22 mouse cellular contexts compared by ENCODE assay signal in genomic region chr4:123859379-123859778, GRCm38 (mm10). TPM values are rescaled to one million over a fixed set of nuclear protein-coding genes. Genes with fewer than 3 reads are reported as not detected.
DNase-seq lines count a peak whose midpoint lies in the region; ATAC-seq and TF ChIP-seq lines count a peak whose summit lies in the region.
"Had no signal": no experiment of that assay in that cellular context is flagged by ENCODE, and none has a peak within 500 bp of the region (broad histone marks: within the 10 kb centered on the region; RNA-seq: fewer than 3 reads in every experiment).

TSS of gene 4933427I04Rik (plus strand) at chr4:123859679.

- peak; percentile 37 for DNase-seq in forebrain, embryonic 11.5 days (ENCODE audit: low spot score)
- DNase-seq in heart, adult 11 months = peak; percentile 54
- no peak for DNase-seq in heart, embryonic 10.5 days (ENCODE audit: low spot score)
- DNase-seq in testis, postnatal 10 days (ENCODE audit: low spot score) = no peak
- DNase-seq: adrenal gland, adult 2 months; adrenal gland, adult 8-10 months; adrenal gland, postnatal 10 days; adrenal gland, postnatal 14 days; adrenal gland, postnatal 25 days; adrenal gland, postnatal 36 days; B cell, adult 2 months; cerebellum, adult 11 months; cerebellum, adult 11-12 months; cerebellum, adult 18-20 months had no signal

- no peaks in the 10 kb centered on the region for H3K36me3 ChIP-seq in forebrain, embryonic 11.5 days (ENCODE audit: control insufficient read depth, insufficient read depth, low read length)
- no peaks in the 10 kb centered on the region for H3K36me3 ChIP-seq in forebrain, embryonic 15.5 days
- H3K36me3 ChIP-seq in heart, embryonic 10.5 days = no peaks in the 10 kb centered on the region
- H3K36me3 ChIP-seq in testis, adult 2 months (ENCODE audit: control insufficient read depth, insufficient read depth, low read length) = no peaks in the 10 kb centered on the region
- H3K36me3 ChIP-seq: G1E had no signal

- WGBS in forebrain, embryonic 11.5 days = 77% methylated on average over 3 of the region's 3 CpGs
- WGBS in forebrain, embryonic 15.5 days = 88% methylated on average over 3 of the region's 3 CpGs
- WGBS in heart, embryonic 10.5 days = 72% methylated on average over 3 of the region's 3 CpGs

- no peak within 1 kb of the TSS for H3K27ac ChIP-seq in forebrain, embryonic 11.5 days (ENCODE audit: low read depth, low read length)
- H3K27ac ChIP-seq in forebrain, embryonic 15.5 days (replicated peaks) = no peak within 1 kb of the TSS
- H3K27ac ChIP-seq in heart, embryonic 10.5 days = no peak within 1 kb of the TSS
- H3K27ac ChIP-seq in testis, adult 2 months (ENCODE audit: control insufficient read depth, insufficient read depth, low read depth, low read length) = peak within 1 kb of the TSS; percentile 68

- no peak within 1 kb of the TSS for H3K4me2 ChIP-seq in forebrain, embryonic 11.5 days (ENCODE audit: low read depth, low read length, severe bottlenecking)
- H3K4me2 ChIP-seq in forebrain, embryonic 15.5 days (replicated peaks) = no peak within 1 kb of the TSS

- no peak within 1 kb of the TSS for H3K9ac ChIP-seq in forebrain, embryonic 11.5 days (ENCODE audit: low read length)
- no peak within 1 kb of the TSS for H3K9ac ChIP-seq in forebrain, embryonic 15.5 days (replicated peaks)

- H3K9me3 ChIP-seq in forebrain, embryonic 11.5 days (ENCODE audit: control insufficient read depth, low read length) = no peaks in the 10 kb centered on the region
- no peaks in the 10 kb centered on the region for H3K9me3 ChIP-seq in forebrain, embryonic 15.5 days
- no peaks in the 10 kb centered on the region for H3K9me3 ChIP-seq in heart, embryonic 10.5 days
- H3K9me3 ChIP-seq: G1E had no signal

- ATAC-seq in forebrain, embryonic 11.5 days (replicated peaks; ENCODE audit: low FRiP score) = no peak
- ATAC-seq in forebrain, embryonic 15.5 days (replicated peaks) = no peak
- ATAC-seq: activated CD4-positive, CD25-positive, alpha-beta regulatory T cell, adult 4 months; CD4-positive, CD25-positive, alpha-beta regulatory T cell, adult 4 months had no signal

- H3K27me3 ChIP-seq in forebrain, embryonic 11.5 days (ENCODE audit: control insufficient read depth, insufficient read depth, low read length) = no peaks in the 10 kb centered on the region
- H3K27me3 ChIP-seq in forebrain, embryonic 15.5 days = no peaks in the 10 kb centered on the region
- no peaks in the 10 kb centered on the region for H3K27me3 ChIP-seq in heart, embryonic 10.5 days (ENCODE audit: insufficient read depth, poor library complexity, severe bottlenecking)
- no peaks in the 10 kb centered on the region for H3K27me3 ChIP-seq in testis, adult 2 months (ENCODE audit: control insufficient read depth, insufficient read depth, low read length)
- H3K27me3 ChIP-seq: Patski had no signal

- H3K4me1 ChIP-seq in forebrain, embryonic 11.5 days (replicated peaks; ENCODE audit: control insufficient read depth, insufficient read depth, low read length) = no peaks in the 10 kb centered on the region
- no peaks in the 10 kb centered on the region for H3K4me1 ChIP-seq in forebrain, embryonic 15.5 days
- H3K4me1 ChIP-seq in heart, embryonic 10.5 days = no peaks in the 10 kb centered on the region
- no peaks in the 10 kb centered on the region; the same call in 1 of the 2 replicates for H3K4me1 ChIP-seq in testis, adult 2 months (ENCODE audit: control insufficient read depth, insufficient read depth, low read length)

- no peak for TF ChIP-seq POLR2A in testis, adult 2 months (IDR thresholded peaks at IDR 0.05; ENCODE audit: control insufficient read depth, low read depth, low read length)

- no peak for TF ChIP-seq CTCF in testis, adult 2 months (IDR thresholded peaks at IDR 0.05; ENCODE audit: control insufficient read depth, insufficient read depth, insufficient replicate concordance, low read depth, low read length)

- H3K4me3 ChIP-seq in forebrain, embryonic 11.5 days (ENCODE audit: low read depth, low read length) = no peak within 1 kb of the TSS
- H3K4me3 ChIP-seq in forebrain, embryonic 15.5 days = no peak within 1 kb of the TSS
- H3K4me3 ChIP-seq in heart, embryonic 10.5 days = no peak within 1 kb of the TSS
- peak within 1 kb of the TSS; percentile 88 for H3K4me3 ChIP-seq in testis, adult 2 months (ENCODE audit: control insufficient read depth, low read depth, low read length)

RNA-seq across cellular contexts. Expression of gene 4933427I04Rik, which starts in this region (rescaled TPM):
- not detected in 2 replicates for polyA plus RNA-seq in forebrain, embryonic 11.5 days (2014; fragmentation: Nextera tagmentation; extraction: Ambion mirVana)
- 0.08 and 0.24 TPM in 2 replicates for polyA plus RNA-seq in forebrain, embryonic 15.5 days (2015; fragmentation: Nextera tagmentation; extraction: Ambion mirVana)
- 0.06 TPM in 1 of 2 replicates, not detected in the other for polyA plus RNA-seq in heart, embryonic 10.5 days (2016; fragmentation: Nextera tagmentation; extraction: Ambion mirVana)
- polyA plus RNA-seq in testis, adult 2 months (2012; rRNA removed) = 54.4 and 63.4 TPM in 2 replicates
- polyA plus RNA-seq: activated CD4-positive, CD25-positive, alpha-beta regulatory T cell, adult 4 months; adrenal gland, adult 2 months; brain, embryonic 14.5 days; C2C12; CD4-positive, CD25-positive, alpha-beta regulatory T cell, adult 4 months; G1E had no signal

Comparison
In these comparisons a context has a peak if more than half of its experiments do, and no peak if none do; other contexts are left out.
1. RNA of gene 4933427I04Rik (polyA plus RNA-seq): 54.4 to 63.4 TPM in testis, adult 2 months; 0.08 to 0.24 TPM in forebrain, embryonic 15.5 days, 0.06 TPM in heart, embryonic 10.5 days and not detected in forebrain, embryonic 11.5 days; every median in the first group is over 10 times any median in the second.
2. Peak in DNase-seq in forebrain, embryonic 11.5 days; RNA of the gene not detected or under 1 TPM.